Mouse (Mus musculus): ENCODE data around the gene Gad1. TPM values are rescaled to one million over a fixed set of nuclear protein-coding genes. Genes with fewer than 3 reads are reported as not detected.

Gad1 gene
- total and polyA plus RNA-seq, 2 experiments from 2014 or later: 154 to 160 TPM

- H3K27ac ChIP-seq (ENCODE audit: low read depth, low read length): peak overlapping the region; percentile 67
- 4% methylated on average over 17 of the region's 18 CpGs for WGBS
- H3K27me3 ChIP-seq (ENCODE audit: insufficient read depth, low read length): 0 out of 2 replicates have a peak, but pooled peaks cover 10% of the 10 kb centered on the region
- peak; percentile 65; the same call in 1 of the 2 replicates for ATAC-seq (ENCODE audit: low FRiP score)
- H3K4me3 ChIP-seq (ENCODE audit: low read depth, low read length): peak overlapping the region; percentile 27; the same call in 1 of the 2 replicates
- H3K4me2 ChIP-seq (ENCODE audit: low read depth, low read length, poor library complexity, severe bottlenecking): peak overlapping the region; percentile 60
- DNase-seq (ENCODE audit: low spot score): peak; percentile 98
- no peaks in the 10 kb centered on the region for H3K36me3 ChIP-seq (ENCODE audit: insufficient read depth, low read length)
- 0 out of 2 replicates have a peak overlapping the region, but pooled peaks have one; percentile 36 for H3K9ac ChIP-seq (replicated peaks; ENCODE audit: low read length, poor library complexity, severe bottlenecking)
- H3K9me3 ChIP-seq (ENCODE audit: low read length): no peaks in the 10 kb centered on the region
- H3K4me1 ChIP-seq (ENCODE audit: insufficient read depth, low read length): no peaks in the 10 kb centered on the region
- peak; percentile 94 for TF ChIP-seq CTCF (IDR thresholded peaks at IDR 0.05)
Observed at GRCm38 (mm10) chr2:70558112-70558842, 5.4 kb downstream of the Gad1 start.

- H3K4me1 ChIP-seq (ENCODE audit: insufficient read depth, low read length): no peaks in the 10 kb centered on the region
- H3K4me3 ChIP-seq (ENCODE audit: low read depth, low read length): peak overlapping the region; percentile 27
- WGBS: 6% methylated on average over 24 of the region's 24 CpGs
- no peak for TF ChIP-seq CTCF (IDR thresholded peaks at IDR 0.05)
- ATAC-seq (ENCODE audit: low FRiP score) (no peak), DNase-seq (ENCODE audit: low spot score) (no peak)
- H3K36me3 ChIP-seq (ENCODE audit: insufficient read depth, low read length): no peaks in the 10 kb centered on the region
- H3K9me3 ChIP-seq (ENCODE audit: low read length): no peaks in the 10 kb centered on the region
- H3K27me3 ChIP-seq (ENCODE audit: insufficient read depth, low read length): peaks cover 12% of the 10 kb centered on the region; the same call in 1 of the 2 replicates
- peak overlapping the region; percentile 67 for H3K27ac ChIP-seq (ENCODE audit: low read depth, low read length)
- H3K4me2 ChIP-seq (ENCODE audit: low read depth, low read length, poor library complexity, severe bottlenecking): peak overlapping the region; percentile 60
- H3K9ac ChIP-seq (replicated peaks; ENCODE audit: low read length, poor library complexity, severe bottlenecking): 0 out of 2 replicates have a peak overlapping the region, but pooled peaks have one; percentile 36
Observed at GRCm38 (mm10) chr2:70558843-70559451, 6.1 kb downstream of the Gad1 start.

DNA sequence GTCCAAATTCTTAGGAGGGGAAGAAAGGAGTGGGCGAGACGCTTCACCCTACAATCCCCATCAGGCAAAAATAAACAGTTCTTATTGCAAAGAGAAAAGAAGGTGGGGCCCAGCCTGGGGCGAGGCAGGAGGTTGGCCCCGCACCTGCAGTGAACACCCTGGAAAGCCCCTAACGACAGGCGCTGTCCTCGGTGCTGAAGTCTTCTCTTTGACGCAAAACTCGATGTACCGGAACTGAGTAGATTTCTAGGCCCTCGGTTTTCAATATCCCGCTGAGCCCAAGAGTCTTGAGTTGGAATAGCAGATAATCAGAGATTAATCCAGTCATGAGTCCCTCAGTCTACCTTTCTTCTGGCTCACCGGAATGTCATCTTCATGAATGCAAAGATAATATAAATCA, 6.6 kb downstream of the Gad1 start:
- no peak for ATAC-seq (ENCODE audit: low FRiP score)
- H3K4me3 ChIP-seq (ENCODE audit: low read depth, low read length): peak overlapping the region; percentile 27
- peak; percentile 51 for DNase-seq (ENCODE audit: low spot score)
- H3K9ac ChIP-seq (replicated peaks; ENCODE audit: low read length, poor library complexity, severe bottlenecking): no peak overlapping the region
- peak overlapping the region; percentile 67 for H3K27ac ChIP-seq (ENCODE audit: low read depth, low read length)
- peaks cover 12% of the 10 kb centered on the region; the same call in 1 of the 2 replicates for H3K27me3 ChIP-seq (ENCODE audit: insufficient read depth, low read length)
- no peaks in the 10 kb centered on the region for H3K4me1 ChIP-seq (ENCODE audit: insufficient read depth, low read length)
- no peaks in the 10 kb centered on the region for H3K36me3 ChIP-seq (ENCODE audit: insufficient read depth, low read length)
- peak overlapping the region; percentile 60 for H3K4me2 ChIP-seq (ENCODE audit: low read depth, low read length, poor library complexity, severe bottlenecking)
- no peaks in the 10 kb centered on the region for H3K9me3 ChIP-seq (ENCODE audit: low read length)
- 2% methylated on average over 13 of the region's 13 CpGs for WGBS
- no peak for TF ChIP-seq CTCF (IDR thresholded peaks at IDR 0.05)

GRCm38 (mm10) chr2:70561077-70561795, 8.4 kb downstream of the Gad1 start:
- Histone ChIP-seq H3K27me3 (ENCODE audit: insufficient read depth, low read length) (peaks cover 18% of the 10 kb centered on the region), H3K9me3 (ENCODE audit: low read length) (no peaks in the 10 kb centered on the region), H3K9ac (replicated peaks; ENCODE audit: low read length, poor library complexity, severe bottlenecking) (peak overlapping the region; percentile 73), H3K36me3 (ENCODE audit: insufficient read depth, low read length) (no peaks in the 10 kb centered on the region), H3K27ac (ENCODE audit: low read depth, low read length) (peak overlapping the region; percentile 88), H3K4me2 (ENCODE audit: low read depth, low read length, poor library complexity, severe bottlenecking) (peak overlapping the region; percentile 60), H3K4me3 (ENCODE audit: low read depth, low read length) (peak overlapping the region; percentile 48), H3K4me1 (ENCODE audit: insufficient read depth, low read length) (no peaks in the 10 kb centered on the region)
- WGBS: under 1% methylated on average over 29 of the region's 29 CpGs
- peak; percentile 84 for DNase-seq (ENCODE audit: low spot score)
- peak; percentile 42; the same call in 1 of the 2 replicates for ATAC-seq (ENCODE audit: low FRiP score)
- TF ChIP-seq CTCF (IDR thresholded peaks at IDR 0.05): peak; percentile 80

GRCm38 (mm10) chr2:70562011-70562491, 9.2 kb downstream of the Gad1 start:
- Histone ChIP-seq H3K9me3 (ENCODE audit: low read length) (no peaks in the 10 kb centered on the region), H3K27ac (ENCODE audit: low read depth, low read length) (peak overlapping the region; percentile 88), H3K4me3 (ENCODE audit: low read depth, low read length) (peak overlapping the region; percentile 48), H3K4me1 (ENCODE audit: insufficient read depth, low read length) (no peaks in the 10 kb centered on the region), H3K9ac (replicated peaks; ENCODE audit: low read length, poor library complexity, severe bottlenecking) (peak overlapping the region; percentile 73), H3K4me2 (ENCODE audit: low read depth, low read length, poor library complexity, severe bottlenecking) (peak overlapping the region; percentile 60), H3K36me3 (ENCODE audit: insufficient read depth, low read length) (no peaks in the 10 kb centered on the region), H3K27me3 (ENCODE audit: insufficient read depth, low read length) (peaks cover 18% of the 10 kb centered on the region)
- ATAC-seq (ENCODE audit: low FRiP score) (no peak; the same call in 1 of the 2 replicates), DNase-seq (ENCODE audit: low spot score) (peak; percentile 45)
- no peak for TF ChIP-seq CTCF (IDR thresholded peaks at IDR 0.05)
- WGBS: under 1% methylated on average over 39 of the region's 42 CpGs
